Mouse (Mus musculus) layer of hippocampus, adult 9-10 months (tissue): Measurements from ENCODE around the gene Dusp3.

Experiments
- DNase-seq: peaks from one replicate; pipeline ENCODE4 v3.0.0; 2022; ENCODE audit warnings: low spot score

Dusp3 gene

DNA sequence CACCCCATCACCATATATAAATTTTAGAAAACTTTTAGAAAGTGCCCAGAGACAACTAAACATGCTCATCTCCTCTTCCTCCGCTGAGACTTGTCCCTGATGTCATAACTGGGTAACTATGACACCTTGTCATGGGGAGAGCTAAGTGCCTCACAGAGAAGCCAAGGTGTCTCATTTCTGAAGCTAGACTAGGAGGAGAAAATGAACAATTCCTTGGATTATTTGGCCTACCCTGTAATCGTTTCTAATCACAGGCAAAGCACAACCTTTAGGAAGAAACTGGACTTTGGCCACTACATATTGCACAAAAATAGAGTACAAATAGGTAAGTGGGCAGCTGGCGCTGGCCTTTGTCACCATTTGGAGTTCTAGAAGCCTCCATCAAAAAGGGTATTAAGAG is at the start of gene Dusp3:
TSS of gene Dusp3 (minus strand) at position 101 of the 400 bp plus-strand sequence.
- no peak for DNase-seq

DNA sequence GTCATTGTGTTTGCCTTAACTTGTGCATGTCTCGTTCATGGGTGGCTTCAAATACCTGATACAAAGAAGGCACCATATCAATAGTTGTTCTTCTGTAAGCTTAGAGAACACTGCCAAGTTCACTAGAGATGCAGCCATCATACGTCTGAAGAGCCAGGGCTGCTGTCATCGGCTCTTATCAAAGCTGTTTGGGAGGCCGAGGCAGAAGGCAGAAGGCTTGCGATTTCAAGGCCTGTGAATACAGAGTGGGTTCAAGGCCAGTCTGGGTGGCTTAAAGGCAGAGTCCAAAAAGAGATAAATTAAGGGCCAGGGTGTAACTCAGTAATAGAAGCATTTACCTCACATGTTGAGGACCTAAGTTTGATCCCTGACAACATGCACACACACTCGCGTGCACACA is 49.5 kb upstream of the Dusp3 start:
- DNase-seq, result no peak

GRCm38 (mm10) chr11:102035456-102035960 is 48.7 kb upstream of the Dusp3 start:
- no peak for DNase-seq

DNA sequence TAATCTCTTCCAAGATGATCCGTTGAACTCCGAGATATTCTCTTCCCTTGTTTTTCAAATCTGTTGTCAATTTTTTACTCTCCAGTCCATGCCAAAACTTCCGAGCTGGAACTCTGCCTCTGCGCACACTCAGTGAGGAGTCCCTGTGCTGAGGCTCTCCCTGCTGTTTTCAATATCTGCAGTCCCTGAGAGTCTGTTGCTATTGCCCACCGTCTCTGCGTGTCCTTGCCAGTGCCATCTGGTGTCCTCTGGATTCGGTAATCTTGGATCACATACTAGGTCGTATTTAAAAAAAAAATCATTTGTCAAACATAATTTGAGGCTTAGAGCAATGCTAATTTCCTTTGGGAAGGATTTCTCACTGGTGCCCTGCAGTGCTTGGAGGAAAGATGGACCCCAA is 48.1 kb upstream of the Dusp3 start:
- no peak for DNase-seq

- no peak for DNase-seq
Measured at GRCm38 (mm10) chr11:102033055-102033591, 46.3 kb upstream of the Dusp3 start.

DNA sequence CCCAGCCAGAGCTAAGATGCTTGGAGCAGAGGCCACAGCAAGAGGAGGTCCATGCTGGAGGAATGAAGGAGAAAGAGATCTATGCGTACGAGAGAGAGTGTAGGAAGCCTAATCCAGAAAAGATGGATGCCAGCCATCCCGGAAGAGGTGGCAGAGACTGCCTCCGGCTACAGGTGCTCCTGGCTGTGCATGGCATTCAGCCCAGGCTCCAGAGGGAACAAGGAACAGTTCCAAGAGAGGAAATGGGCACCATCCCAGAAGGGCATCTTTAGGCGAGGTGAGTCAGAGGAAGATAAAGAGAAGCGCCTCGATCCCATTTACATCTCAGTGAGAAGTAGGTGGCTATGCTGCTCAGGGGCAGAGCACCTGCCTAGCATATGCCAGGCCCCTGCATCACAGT is 44.3 kb upstream of the Dusp3 start:
- no peak for DNase-seq

- no peak for DNase-seq
Measured at GRCm38 (mm10) chr11:102029966-102030365, 43.2 kb upstream of the Dusp3 start.

DNA sequence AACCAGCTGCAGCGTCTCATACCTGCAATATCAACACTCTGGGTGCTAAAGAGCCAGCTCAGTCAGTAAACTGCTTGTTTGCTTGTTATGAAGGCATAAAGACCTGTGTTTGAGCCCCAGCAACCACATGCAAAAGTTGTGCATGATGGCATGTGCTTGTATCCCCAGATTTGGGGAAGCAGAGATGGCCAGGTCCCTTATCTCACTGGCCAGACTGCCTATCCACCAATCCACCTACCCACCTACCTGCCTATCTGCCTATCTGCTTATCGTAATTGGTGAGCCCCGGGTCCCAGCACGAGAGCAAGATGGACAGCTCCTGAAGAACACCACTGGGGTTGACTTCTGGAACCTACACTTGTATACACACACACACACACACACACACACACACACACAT is 42.5 kb upstream of the Dusp3 start:
- DNase-seq, result no peak

GRCm38 (mm10) chr11:102028087-102028816 is 41.4 kb upstream of the Dusp3 start, which contains the start of gene Mpp3:
Mpp3 (minus strand) TSS chr11:102028461.
- DNase-seq, result no peak

- no peak for DNase-seq
Measured at GRCm38 (mm10) chr11:102027361-102028017, 40.7 kb upstream of the Dusp3 start.

GRCm38 (mm10) chr11:102026694-102027360 is 40.0 kb upstream of the Dusp3 start:
- no peak for DNase-seq

DNA sequence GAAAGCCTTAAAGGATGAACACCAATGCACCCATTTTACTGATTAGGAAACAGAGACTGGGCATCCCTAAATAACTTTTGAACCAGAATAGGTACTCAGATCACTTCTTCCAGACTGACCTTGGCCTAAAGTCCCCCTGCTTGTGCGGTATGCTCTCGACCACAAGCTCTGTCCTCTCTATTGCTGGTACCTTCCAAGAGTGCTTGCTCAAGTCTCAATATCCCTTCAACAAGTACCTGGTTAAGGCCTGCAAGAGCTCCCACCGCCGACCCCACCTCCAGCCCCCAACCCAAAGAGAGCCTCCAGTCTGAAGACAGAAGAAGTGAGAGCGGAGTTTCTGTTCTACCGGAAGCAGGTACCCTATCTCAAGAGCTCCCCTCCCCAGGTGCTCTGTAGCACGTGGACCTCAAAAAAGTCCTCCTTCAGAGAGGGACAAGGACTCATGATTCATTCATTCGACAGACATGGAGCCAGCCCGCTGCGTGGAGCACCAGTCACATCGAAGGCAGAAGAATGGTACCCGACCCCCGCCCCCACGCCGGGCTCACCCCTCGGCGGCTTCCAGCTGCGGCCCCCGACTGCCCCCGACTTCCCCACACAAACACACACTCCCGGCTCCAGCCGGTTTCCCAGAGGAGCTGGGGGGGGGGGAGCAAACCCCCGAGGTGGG is 39.3 kb upstream of the Dusp3 start:
- no peak for DNase-seq

- no peak for DNase-seq
Measured at GRCm38 (mm10) chr11:102025354-102025753, 38.5 kb upstream of the Dusp3 start.

GRCm38 (mm10) chr11:102024875-102025274 is 38.1 kb upstream of the Dusp3 start:
- no peak for DNase-seq

DNA sequence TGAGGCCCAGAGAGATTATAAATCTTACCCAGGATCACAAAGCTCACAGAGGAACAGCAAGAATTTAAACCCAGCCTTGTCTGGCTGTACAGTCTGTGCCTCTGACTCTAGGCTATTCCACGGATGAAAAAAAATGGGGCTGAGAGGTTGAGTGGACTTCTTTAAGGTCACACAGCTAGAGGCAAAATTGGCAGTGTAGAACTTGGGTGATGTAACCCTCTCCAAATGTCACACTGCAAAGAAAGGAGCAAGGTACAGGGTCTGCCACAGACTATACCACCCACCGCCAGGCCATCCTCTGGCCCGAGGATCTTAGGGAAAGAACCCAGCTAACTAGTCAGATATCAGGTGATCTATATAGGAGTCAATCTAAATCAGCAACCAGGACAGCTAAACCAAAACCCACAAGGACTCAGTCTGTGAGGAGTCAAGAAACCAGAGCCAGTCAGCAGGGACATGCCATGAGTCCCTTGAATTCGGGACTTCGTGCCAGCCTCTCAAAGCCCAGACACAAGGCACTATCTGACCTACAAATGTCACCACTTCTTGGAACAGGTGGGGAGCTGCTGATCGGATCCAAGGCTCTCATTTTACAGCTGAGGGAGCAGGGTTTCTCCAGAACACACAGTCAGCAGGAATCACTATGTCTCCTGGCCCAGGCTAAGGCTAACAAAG is 37.4 kb upstream of the Dusp3 start:
- DNase-seq, result no peak

DNA sequence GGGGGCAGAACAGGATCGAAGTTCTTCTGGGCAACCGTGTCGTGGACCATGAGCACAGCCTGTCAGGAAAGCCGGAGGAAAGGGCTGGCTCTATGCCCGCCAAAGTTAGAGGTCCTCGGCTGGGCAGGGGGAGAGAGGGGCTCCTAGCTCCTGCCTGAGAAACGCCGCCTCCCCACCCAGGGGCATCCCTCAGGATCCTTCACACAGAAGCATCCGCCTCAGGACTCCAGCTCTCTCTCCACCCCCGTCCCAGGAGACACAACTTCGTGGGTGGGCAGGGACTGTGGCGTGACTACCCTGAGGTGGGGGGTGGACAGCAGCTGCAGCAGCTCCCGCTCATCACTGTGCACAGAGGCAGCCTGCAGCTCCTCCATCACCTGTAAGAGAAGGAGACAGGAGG is 36.6 kb upstream of the Dusp3 start:
- DNase-seq, result no peak

DNA sequence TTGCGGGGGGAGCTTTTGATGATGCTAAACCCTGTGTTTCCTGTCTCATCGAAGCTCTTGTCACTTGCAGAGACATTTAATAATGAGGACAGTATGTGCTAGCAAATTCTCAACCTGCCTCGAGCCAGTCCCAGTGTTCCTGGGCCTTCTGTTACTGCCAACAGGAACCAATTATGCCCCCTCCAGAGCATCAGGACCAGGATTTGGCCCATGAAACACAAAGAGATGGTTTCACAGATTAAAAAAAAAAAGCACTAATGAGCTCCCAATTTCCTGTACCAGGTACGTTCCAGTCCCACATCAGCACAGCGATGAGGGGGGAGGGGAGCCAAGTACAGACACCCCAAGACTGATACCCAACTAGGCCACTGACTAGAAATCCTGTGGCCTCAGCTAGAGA is 34.4 kb upstream of the Dusp3 start:
- no peak for DNase-seq

DNA sequence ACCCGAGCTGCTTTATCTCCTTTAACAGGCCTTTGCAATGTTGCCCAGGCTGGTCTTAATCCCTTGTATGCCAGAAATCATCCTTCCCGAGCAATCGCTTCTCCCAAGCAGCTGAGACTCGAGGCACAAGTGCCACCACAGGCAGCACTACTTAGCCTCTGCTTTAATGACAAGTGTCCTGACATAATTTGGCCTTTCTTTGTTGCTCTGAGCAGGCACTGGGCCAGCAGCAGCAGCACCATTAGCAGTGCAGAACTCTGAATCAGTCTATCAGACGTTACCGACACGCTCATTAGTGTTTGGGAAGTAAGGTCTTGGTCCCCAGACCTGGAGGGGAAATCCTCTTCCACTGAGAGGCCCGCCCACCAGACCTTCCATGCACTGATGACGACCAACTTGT is 32.9 kb upstream of the Dusp3 start:
- no peak for DNase-seq

DNA sequence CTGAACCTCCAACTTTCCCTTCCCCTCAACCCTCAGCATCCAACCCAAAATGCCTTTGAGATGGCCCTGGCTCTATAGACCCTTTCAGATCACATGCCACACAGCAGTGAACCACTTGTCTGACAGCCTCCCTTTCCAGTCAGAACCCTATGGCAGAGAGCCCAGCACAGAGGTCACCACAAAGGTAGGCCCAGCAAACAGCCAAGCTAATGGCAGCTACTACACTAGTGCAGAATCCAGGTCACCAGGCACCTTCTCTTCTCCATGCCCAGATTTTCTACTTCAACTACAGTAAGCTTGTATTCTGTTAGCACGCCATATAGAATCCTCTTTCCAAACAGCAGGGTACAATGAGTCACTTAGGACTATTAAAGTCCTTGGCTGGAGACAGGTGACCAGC is 29.3 kb upstream of the Dusp3 start:
- no peak for DNase-seq

GRCm38 (mm10) chr11:102015472-102015871 is 28.7 kb upstream of the Dusp3 start:
- DNase-seq, result no peak

DNA sequence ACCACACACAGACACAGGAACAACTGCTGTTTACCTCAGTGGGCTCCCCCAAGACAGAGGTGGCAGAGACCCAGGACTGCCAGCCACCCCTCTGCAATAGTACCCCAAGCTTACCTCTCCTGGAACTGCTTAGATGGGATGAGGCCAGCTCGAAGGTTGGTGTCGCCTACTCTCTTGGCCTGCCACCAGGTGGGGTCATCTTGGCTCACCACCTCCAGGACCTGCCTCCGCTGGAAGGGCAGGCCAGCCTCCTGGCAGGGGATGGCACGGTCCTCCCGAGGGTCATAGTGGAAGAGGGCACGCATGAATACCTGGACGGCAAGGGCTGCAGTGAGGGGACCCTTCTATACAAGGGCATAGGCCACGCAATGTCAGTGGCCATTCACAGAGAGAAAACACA is 26.4 kb upstream of the Dusp3 start:
- no peak for DNase-seq

GRCm38 (mm10) chr11:102011510-102011909 is 24.7 kb upstream of the Dusp3 start:
- DNase-seq, result no peak
